Mouse (Mus musculus): ENCODE measurements at regions not wholly inside any gene's neighbourhood (a gene's known extent, or its start where the extent isn't known, plus 50 kb on each side); places are given as distances from the start of the nearest gene placed in this dataset.

- TF ChIP-seq CTCF (IDR thresholded peaks at IDR 0.05; ENCODE audit: low read depth, low read length): no peak
- TF ChIP-seq GATA2 (IDR thresholded peaks at IDR 0.05; ENCODE audit: borderline replicate concordance, low read depth, low read length): no peak
- no peak for TF ChIP-seq GATA1 (IDR thresholded peaks at IDR 0.05; ENCODE audit: borderline replicate concordance, low read length)
- TF ChIP-seq TAL1 (conservative IDR thresholded peaks at IDR 0.05; ENCODE audit: low read depth, low read length): no peak
These were observed 81.5 kb upstream of the Actrt2 start for GRCm38 (mm10) chr4:154749160-154749559.
